Mouse (Mus musculus) liver, adult 2 months (tissue): Measurements from ENCODE around the gene Rb1.

Experiments
- CTCF ChIP-seq: fragments of 200-500 bp; IDR thresholded peaks from 2 replicates; pipeline ENCODE4 v1.5.1; 2011; ENCODE audit warnings: low read depth, low read length, control low read depth
- POLR2A ChIP-seq: fragments of 200-500 bp; IDR thresholded peaks from 2 replicates; pipeline ENCODE4 v1.6.1; 2011; ENCODE audit warnings: low read length, control low read depth; ENCODE audit not compliant: insufficient read depth; ENCODE audit errors: extremely low read depth

DNA sequence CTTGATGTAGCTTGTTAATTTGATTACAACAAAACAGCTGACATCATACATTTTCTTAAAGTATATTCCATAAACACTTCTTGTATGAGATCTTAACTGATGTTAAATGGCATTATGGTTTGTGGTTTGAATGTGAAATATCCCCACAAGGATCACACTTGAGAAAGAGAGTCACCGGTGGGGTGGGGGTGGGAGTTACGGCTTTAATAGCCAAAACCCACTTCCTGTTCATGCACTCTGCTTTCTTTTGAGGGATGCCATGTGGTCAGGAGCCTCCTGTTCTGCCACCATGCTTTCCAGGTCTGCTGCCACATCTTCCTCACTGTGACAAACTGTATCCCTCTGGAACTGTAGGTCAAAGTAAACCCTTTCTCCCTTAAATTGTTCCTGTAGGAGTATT, 35.7 kb downstream of the Rb1 start:
- TF ChIP-seq POLR2A (no peak), CTCF (no peak)
